Mouse (Mus musculus) myocyte (in vitro differentiated cells): ENCODE measurements at regions not wholly inside any gene's neighbourhood (a gene's known extent, or its start where the extent isn't known, plus 50 kb on each side); places are given as distances from the start of the nearest gene placed in this dataset.

ENCODE experiments used
- E2F4 ChIP-seq: IDR thresholded peaks from one replicate; pipeline ENCODE4 v1.6.1; 2011; ENCODE audit warnings: mild to moderate bottlenecking, control low read depth, moderate library complexity; ENCODE audit not compliant: insufficient read depth
- MAX ChIP-seq: IDR thresholded peaks from one replicate; pipeline ENCODE4 v1.6.1; 2011; ENCODE audit warnings: low read depth, mild to moderate bottlenecking, control low read depth
- POLR2A ChIP-seq: IDR thresholded peaks from one replicate; pipeline ENCODE4 v1.6.1; 2011; ENCODE audit warnings: low read depth, mild to moderate bottlenecking, control low read depth, moderate library complexity; ENCODE audit not compliant: insufficient read length
- POLR2AphosphoS2 ChIP-seq: IDR thresholded peaks from one replicate; pipeline ENCODE4 v1.6.1; 2011; ENCODE audit warnings: low read depth, control low read depth; ENCODE audit not compliant: insufficient read length

- TF ChIP-seq POLR2AphosphoS2 (no peak), MAX (no peak), E2F4 (no peak), POLR2A (no peak)
Observed at GRCm38 (mm10) chr19:27492468-27492867, 62.8 kb upstream of the Pum3 start.
